Mouse (Mus musculus) embryonic facial prominence, embryonic 10.5 days (tissue): ENCODE results near the gene Sdccag8. TPM values are rescaled to one million over a fixed set of nuclear protein-coding genes. Genes with fewer than 3 reads are reported as not detected.

Experiments used
- DNase-seq: peaks from one replicate; pipeline ENCODE4 v3.0.0-alpha.2; 2017; ENCODE audit warnings: low spot score
- H3K27ac ChIP-seq: fragments of 300-500 bp; sonication (generic); replicated peaks from 2 replicates; pipeline ENCODE4 v1.5.1; 2016; ENCODE audit warnings: mild to moderate bottlenecking
- H3K27me3 ChIP-seq: fragments of 300-500 bp; sonication (generic); replicated peaks from 2 replicates; pipeline ENCODE4 v1.6.1; 2016; ENCODE audit warnings: low read depth, mild to moderate bottlenecking; ENCODE audit not compliant: poor library complexity, severe bottlenecking
- H3K36me3 ChIP-seq: fragments of 300-500 bp; sonication (generic); replicated peaks from 2 replicates; pipeline ENCODE4 v1.6.1; 2016; ENCODE audit warnings: mild to moderate bottlenecking, moderate library complexity
- H3K4me1 ChIP-seq: fragments of 300-500 bp; sonication (generic); 2 replicates; pipeline ENCODE4 v1.6.1; 2016
- H3K4me3 ChIP-seq: fragments of 300-500 bp; sonication (generic); 2 replicates; pipeline ENCODE4 v1.5.1; 2016; ENCODE audit warnings: mild to moderate bottlenecking, moderate library complexity
- H3K9me3 ChIP-seq: fragments of 300-500 bp; sonication (generic); 2 replicates; pipeline ENCODE4 v1.6.1; 2016; ENCODE audit warnings: mild to moderate bottlenecking
- WGBS: fragments of 180-500 bp; shearing (Covaris S2); methylation state at CpG from one replicate; pipeline ENCODE4 v1.1.7; 2016; 5-methylcytosine and 5-hydroxymethylcytosine counted together
- polyA plus RNA-seq: library from polyadenylated mRNA; unstranded; fragments of >200 nt; fragmentation: Nextera tagmentation; extraction: Ambion mirVana; gene quantifications from 2 replicates; pipeline ENCODE4 v1.2.1, GENCODE M21; 2016

Sdccag8 gene
- polyA plus RNA-seq, 1 experiment from 2014 or later, result 14.6 TPM

DNA sequence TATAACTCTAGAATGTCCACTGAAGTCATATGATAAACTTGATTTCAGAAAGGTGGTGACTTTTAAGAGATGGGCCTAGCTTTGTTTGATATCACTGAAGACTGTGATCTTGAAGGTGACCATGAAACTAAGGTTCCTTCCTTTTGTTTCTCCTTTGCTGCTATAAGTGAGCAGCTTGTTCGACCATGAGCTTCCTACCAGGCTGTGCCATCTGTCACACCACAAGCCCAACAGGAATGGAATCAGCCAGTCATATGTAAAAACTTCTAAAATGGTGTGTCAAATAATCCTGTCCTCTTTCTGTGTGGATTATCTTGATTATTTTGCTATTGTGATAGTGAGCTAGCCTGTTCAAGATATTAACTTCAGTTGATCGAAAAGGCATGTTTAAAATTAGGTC, 221.0 kb downstream of the Sdccag8 start:
- Histone ChIP-seq H3K27ac (no peak overlapping the region), H3K9me3 (no peaks in the 10 kb centered on the region), H3K4me1 (no peaks in the 10 kb centered on the region), H3K36me3 (peaks cover 12% of the 10 kb centered on the region), H3K4me3 (no peak overlapping the region), H3K27me3 (no peaks in the 10 kb centered on the region)
- DNase-seq, result no peak
- 90% methylated on average over 2 of the region's 2 CpGs for WGBS

DNA sequence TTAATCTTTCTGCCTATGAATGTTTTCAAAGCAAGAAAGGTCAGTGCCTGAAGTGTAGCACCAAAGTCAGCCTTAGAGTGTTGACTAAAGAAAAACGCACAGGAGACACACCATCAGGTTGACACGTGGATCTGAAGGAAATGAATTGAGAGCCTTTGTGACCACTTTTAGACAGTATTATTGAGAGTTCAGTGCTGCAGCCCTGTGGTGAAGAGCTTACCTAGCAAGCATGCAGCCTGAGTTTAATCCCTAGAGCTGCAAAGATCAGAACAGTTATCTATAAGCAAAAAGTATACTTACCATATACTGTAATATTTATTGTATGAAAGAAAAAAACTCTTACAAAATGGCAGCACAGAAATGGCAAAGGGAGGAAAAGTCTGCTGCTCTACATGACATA, 223.9 kb downstream of the Sdccag8 start:
- WGBS, result 65% methylated on average over 2 of the region's 2 CpGs
- no peaks in the 10 kb centered on the region for H3K4me1 ChIP-seq
- H3K27ac ChIP-seq, result no peak overlapping the region
- peaks cover 8% of the 10 kb centered on the region; the same call in 1 of the 2 replicates for H3K36me3 ChIP-seq
- H3K27me3 ChIP-seq, result no peaks in the 10 kb centered on the region
- DNase-seq, result no peak
- no peak overlapping the region for H3K4me3 ChIP-seq
- no peaks in the 10 kb centered on the region for H3K9me3 ChIP-seq

DNA sequence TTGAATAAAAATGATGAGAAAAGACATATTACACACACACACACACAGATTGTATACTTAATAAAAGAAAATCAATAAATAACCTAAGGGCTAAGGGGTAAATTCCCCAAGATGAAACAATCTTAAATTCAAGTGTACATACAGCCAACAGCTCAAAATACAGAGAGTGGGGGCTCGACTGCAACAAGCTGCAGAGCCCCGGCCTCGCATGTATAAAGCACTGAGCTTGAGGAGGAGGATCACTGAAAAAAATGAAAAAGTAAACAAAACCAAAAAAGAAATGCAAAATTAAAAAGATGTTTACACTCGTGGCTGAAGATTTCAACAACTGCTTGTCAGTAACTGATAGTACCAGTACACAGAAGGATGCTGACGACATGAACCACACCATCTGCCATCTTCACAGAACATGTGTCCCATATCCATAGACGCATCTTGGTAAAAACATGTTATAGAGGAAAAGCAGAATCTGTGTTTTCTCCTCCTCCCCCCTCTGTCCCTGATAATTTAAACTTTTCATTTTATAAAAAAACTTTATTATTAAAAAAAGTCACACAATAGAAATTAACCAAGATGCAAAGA, 224.7 kb downstream of the Sdccag8 start:
- Histone ChIP-seq H3K27ac (no peak overlapping the region), H3K27me3 (no peaks in the 10 kb centered on the region), H3K9me3 (no peaks in the 10 kb centered on the region), H3K4me1 (no peaks in the 10 kb centered on the region), H3K36me3 (peaks cover 6% of the 10 kb centered on the region; the same call in 1 of the 2 replicates), H3K4me3 (no peak overlapping the region)
- WGBS, result 86% methylated on average over 6 of the region's 6 CpGs
- no peak for DNase-seq

DNA sequence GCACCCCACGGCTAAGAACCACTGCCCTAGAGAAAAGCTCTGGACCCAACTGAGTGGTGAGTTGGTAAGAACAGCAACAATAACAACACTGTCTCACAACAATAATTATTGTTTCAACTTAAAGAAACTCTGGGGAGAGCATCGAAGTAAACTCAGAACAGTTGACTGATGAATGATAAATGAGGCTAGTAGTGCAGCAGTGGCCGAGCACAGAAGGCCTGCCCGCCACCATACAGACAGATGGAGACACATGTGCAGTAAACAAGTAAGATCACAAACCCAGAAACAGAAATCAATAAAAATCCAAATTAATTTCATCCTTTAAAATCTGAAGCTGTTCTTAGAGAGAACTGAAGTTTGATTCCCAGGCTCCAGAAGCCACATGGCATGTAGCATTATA, 225.6 kb downstream of the Sdccag8 start:
- no peak overlapping the region for H3K27ac ChIP-seq
- WGBS, result 69% methylated on average over 4 of the region's 4 CpGs
- no peaks in the 10 kb centered on the region for H3K27me3 ChIP-seq
- H3K36me3 ChIP-seq, result no peaks in the 10 kb centered on the region
- H3K9me3 ChIP-seq, result no peaks in the 10 kb centered on the region
- DNase-seq, result no peak
- H3K4me3 ChIP-seq, result no peak overlapping the region
- no peaks in the 10 kb centered on the region for H3K4me1 ChIP-seq

DNA sequence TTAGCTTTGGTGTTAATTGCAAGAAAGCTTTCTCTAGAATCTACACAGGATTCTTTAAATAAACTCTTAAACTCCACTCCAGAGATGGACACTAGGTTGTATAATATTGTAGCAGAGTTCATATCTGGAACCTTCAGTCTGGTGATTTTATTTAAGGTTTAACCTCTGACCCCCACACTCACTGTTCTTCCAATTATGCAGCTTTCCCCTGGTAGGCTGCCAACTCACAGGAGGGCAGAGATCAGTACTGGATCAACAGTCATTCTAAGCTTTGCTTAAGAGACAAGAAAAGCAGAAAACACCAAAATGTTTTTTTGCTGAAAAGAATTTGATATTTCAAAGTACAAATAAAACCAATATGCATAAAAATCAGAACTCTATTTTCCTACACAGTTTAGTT, 231.4 kb downstream of the Sdccag8 start:
- no peak for DNase-seq
- Histone ChIP-seq H3K4me3 (no peak overlapping the region), H3K4me1 (no peaks in the 10 kb centered on the region), H3K27me3 (no peaks in the 10 kb centered on the region), H3K27ac (no peak overlapping the region), H3K9me3 (no peaks in the 10 kb centered on the region), H3K36me3 (peaks cover 6% of the 10 kb centered on the region; the same call in 1 of the 2 replicates)

DNA sequence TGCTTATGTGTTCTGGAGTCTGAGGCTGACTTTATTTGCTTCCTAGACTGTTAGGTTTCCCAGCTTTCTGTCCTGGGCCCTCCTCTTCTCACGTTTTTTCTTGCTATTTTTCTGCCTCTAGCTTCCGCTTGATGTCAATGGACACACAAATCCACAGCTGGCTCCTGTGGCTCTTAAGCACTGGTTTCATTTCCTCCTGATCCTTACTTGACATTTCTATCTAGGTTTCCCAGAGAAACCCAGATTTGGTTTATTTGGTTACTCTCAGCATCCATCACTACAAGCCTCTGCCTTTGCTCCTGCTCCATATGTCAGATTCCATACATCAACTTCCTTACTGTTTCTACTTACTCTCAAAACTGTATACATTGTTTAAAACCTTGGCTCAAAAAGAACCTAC, 232.5 kb downstream of the Sdccag8 start:
- no peak for DNase-seq
- WGBS, result 82% methylated on average over 2 of the region's 2 CpGs
- H3K27ac ChIP-seq, result no peak overlapping the region

DNA sequence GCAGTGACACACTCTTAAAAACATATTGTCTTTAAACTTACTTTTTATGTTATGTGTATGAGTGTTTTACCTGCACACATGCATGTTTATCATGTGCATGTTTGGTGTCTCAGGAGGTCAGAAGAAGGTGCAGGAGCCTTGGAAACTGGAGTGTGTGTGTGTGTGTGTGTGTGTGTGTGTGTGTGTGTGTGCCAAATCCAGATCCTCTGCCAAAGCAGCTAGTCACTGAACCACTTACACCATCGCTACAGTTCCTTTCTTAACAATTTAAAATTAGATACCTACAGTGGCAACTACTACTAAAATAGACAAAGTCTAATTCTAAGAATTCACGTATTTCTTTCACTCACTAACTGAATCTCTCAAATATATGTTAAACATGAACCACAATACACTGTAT, 234.3 kb downstream of the Sdccag8 start:
- no peaks in the 10 kb centered on the region for H3K4me1 ChIP-seq
- H3K4me3 ChIP-seq, result no peak overlapping the region
- WGBS, result 89% methylated on average over 2 of the region's 2 CpGs
- no peak for DNase-seq
- H3K27ac ChIP-seq, result no peak overlapping the region
- no peaks in the 10 kb centered on the region for H3K9me3 ChIP-seq
- no peaks in the 10 kb centered on the region for H3K27me3 ChIP-seq
- peaks cover 6% of the 10 kb centered on the region; the same call in 1 of the 2 replicates for H3K36me3 ChIP-seq

More for the DNA sequence above, 232.5 kb downstream of the Sdccag8 start:
- no peaks in the 10 kb centered on the region for H3K4me1 ChIP-seq
- no peak overlapping the region for H3K4me3 ChIP-seq
- H3K27me3 ChIP-seq, result no peaks in the 10 kb centered on the region
- no peaks in the 10 kb centered on the region for H3K9me3 ChIP-seq
- H3K36me3 ChIP-seq, result peaks cover 6% of the 10 kb centered on the region; the same call in 1 of the 2 replicates

DNA sequence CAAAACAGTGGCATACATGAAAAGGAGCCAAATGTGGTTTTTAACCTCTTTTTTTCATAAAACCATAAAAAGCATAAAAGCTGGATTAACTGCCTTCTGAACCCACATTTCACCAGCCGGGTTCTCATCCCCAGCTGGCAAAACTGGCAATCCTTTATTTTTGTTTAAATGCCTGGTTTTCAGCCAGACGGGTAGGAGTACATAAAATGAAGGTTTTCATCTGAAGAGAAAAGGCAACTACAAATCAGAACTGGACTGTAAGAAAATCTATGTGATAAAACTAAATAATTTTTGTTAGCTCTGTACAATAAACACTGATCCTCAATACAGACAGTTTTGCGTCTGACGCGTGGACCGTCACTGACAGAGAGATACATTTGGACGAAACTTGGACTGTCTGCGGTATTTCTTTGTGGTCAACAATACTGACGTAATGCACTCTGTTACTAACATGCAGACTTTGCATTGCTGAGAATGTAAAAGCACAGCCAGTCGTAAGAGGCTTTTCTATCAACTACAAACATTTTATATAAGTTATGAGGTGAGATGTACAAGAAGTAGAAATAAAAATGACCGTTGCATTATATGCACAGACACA, 237.0 kb downstream of the Sdccag8 start:
- no peaks in the 10 kb centered on the region for H3K27me3 ChIP-seq
- DNase-seq, result no peak
- H3K27ac ChIP-seq, result no peak overlapping the region
- H3K4me1 ChIP-seq, result no peaks in the 10 kb centered on the region
- H3K4me3 ChIP-seq, result no peak overlapping the region
- peaks cover 6% of the 10 kb centered on the region; the same call in 1 of the 2 replicates for H3K36me3 ChIP-seq
- WGBS, result 92% methylated on average over 11 of the region's 11 CpGs
- H3K9me3 ChIP-seq, result no peaks in the 10 kb centered on the region

DNA sequence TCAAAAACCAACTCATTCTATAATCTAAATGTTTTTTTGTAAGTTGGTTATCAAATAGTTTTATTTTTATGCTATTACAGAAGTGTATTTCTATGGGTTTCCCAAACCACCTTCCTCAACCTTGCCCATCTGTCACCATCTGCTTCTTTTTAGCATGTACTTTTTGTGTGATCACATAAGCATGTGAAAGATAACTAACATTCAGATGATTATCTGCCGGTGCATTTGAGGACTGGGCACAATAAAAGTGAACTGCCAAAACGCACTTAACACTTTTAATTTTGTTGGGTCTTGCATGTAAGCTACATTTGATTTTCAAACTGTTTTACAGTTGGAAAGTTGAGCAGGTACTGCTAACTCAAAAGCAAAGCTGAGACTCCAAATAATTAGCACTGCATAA, 240.4 kb downstream of the Sdccag8 start:
- H3K4me1 ChIP-seq, result no peaks in the 10 kb centered on the region
- WGBS, result 83% methylated on average over 2 of the region's 2 CpGs
- H3K27me3 ChIP-seq, result no peaks in the 10 kb centered on the region
- H3K27ac ChIP-seq, result no peak overlapping the region
- no peaks in the 10 kb centered on the region for H3K9me3 ChIP-seq
- no peak for DNase-seq
- H3K4me3 ChIP-seq, result no peak overlapping the region
- no peaks in the 10 kb centered on the region for H3K36me3 ChIP-seq

DNA sequence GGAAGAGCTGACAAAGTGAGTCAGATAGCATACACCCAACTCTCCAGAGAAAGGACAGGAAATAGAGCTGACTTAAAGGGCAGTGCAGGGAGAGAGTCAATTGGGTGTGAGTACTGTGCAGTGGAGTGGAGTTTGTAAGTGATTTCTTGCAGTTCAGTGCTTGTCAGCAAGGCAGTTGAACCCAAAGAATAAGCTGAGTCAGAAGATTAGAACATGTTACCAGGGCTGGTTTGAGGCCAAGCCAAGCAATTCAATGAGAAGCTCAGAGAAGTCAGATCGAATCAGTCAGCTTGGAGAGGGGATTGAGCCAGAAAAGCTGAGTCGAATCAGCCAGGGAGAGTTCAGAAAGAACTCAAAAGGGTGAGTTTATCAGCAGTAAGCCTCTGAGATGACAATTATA, 247.3 kb downstream of the Sdccag8 start:
- WGBS, result 86% methylated on average over 2 of the region's 2 CpGs

DNA sequence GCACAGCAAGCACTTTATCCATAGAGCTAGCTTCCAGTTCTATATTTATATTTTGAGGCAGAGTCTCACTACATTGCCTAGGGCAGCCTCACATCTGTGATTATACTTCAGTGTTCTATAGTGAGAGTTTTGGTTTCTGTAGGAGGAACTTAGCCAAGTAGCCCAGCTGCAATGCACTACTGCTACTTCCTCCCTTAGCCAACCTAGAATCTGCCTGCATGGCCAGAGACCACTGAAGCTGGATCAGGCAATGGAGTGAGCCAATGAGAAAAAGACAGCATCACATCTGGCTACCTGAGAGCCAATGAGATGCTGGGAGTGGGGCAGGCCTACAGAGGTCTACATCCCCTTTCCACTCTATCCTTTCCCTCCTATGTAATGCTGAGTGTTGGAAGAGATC, 251.3 kb downstream of the Sdccag8 start:
- DNase-seq, result no peak
- Histone ChIP-seq H3K27me3 (no peaks in the 10 kb centered on the region), H3K9me3 (no peaks in the 10 kb centered on the region), H3K4me1 (no peaks in the 10 kb centered on the region), H3K36me3 (peaks cover 7% of the 10 kb centered on the region; the same call in 1 of the 2 replicates), H3K4me3 (no peak overlapping the region), H3K27ac (no peak overlapping the region)

More for the DNA sequence above, 247.3 kb downstream of the Sdccag8 start:
- no peak overlapping the region for H3K27ac ChIP-seq
- no peaks in the 10 kb centered on the region for H3K27me3 ChIP-seq
- no peak for DNase-seq
- no peaks in the 10 kb centered on the region for H3K9me3 ChIP-seq
- no peaks in the 10 kb centered on the region for H3K4me1 ChIP-seq
- no peak overlapping the region for H3K4me3 ChIP-seq
- H3K36me3 ChIP-seq, result peaks cover 7% of the 10 kb centered on the region; the same call in 1 of the 2 replicates

DNA sequence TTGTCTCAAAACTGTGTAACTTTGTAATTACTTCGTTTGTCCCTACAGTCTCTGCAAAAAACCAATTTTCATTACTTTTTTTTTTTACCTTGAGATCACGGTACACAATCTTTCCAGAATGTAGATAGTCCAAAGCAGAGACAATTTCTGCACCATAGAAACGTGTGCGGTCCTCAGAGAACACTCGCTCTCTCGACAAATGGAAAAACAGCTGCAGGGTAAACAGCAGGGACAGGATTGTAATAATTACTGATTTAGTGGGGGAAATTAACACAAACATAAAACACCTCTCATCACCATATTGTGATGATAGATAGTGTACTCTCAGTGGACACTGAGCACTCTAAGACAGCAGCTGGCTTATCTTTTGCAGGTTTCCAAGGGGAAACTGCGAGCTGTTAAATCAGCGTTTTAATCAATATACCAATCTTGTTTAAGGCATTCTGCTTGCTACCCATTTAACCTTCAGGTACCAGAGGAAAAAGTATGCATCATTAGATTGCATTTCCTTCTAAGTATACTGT, 252.7 kb downstream of the Sdccag8 start:
- WGBS, result 86% methylated on average over 8 of the region's 8 CpGs
- DNase-seq, result no peak
- Histone ChIP-seq H3K4me1 (no peaks in the 10 kb centered on the region), H3K4me3 (no peak overlapping the region), H3K36me3 (peaks cover 3% of the 10 kb centered on the region; the same call in 1 of the 2 replicates), H3K27ac (no peak overlapping the region), H3K9me3 (no peaks in the 10 kb centered on the region), H3K27me3 (no peaks in the 10 kb centered on the region)

DNA sequence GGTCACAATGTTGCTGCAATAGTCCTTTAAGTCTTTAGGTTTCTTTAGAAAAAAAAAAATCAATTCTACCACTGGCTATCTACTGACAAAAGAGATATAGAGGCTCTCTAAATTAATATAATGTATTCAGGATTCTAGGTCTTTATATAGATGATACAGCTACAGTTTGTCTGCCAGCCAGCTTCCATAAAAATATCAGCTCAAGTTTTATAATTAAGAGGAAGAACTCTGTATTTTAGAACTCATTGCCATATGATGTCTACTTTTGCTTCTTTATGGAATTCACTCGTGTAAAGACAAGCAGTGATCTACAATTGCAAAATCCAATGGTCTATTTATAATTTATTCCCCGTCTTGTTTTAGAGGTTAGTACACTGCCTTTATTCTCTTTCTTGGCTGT, 254.7 kb downstream of the Sdccag8 start:
- Histone ChIP-seq H3K4me3 (no peak overlapping the region), H3K4me1 (no peaks in the 10 kb centered on the region), H3K27me3 (no peaks in the 10 kb centered on the region), H3K36me3 (no peaks in the 10 kb centered on the region), H3K27ac (no peak overlapping the region), H3K9me3 (no peaks in the 10 kb centered on the region)
- WGBS, result 92% methylated on average over 2 of the region's 2 CpGs
- no peak for DNase-seq
